Mouse (Mus musculus) E14TG2a.4 (cell line): Measurements from ENCODE around the gene A1bg.

ENCODE experiments used
- H3K27me3 ChIP-seq: 2 replicates; pipeline ENCODE4 v1.6.1; 2014; ENCODE audit warnings: low read length, control low read depth; ENCODE audit not compliant: insufficient read depth
- H3K36me3 ChIP-seq: 2 replicates; pipeline ENCODE4 v1.6.1; 2014; ENCODE audit warnings: low read length, control low read depth; ENCODE audit not compliant: insufficient read depth
- H3K4me1 ChIP-seq: replicated peaks from 2 replicates; pipeline ENCODE4 v1.6.1; 2014; ENCODE audit warnings: low read depth, low read length, control low read depth
- H3K4me3 ChIP-seq: replicated peaks from 2 replicates; pipeline ENCODE4 v1.5.1; 2014; ENCODE audit warnings: mild to moderate bottlenecking, low read length
- H3K9me3 ChIP-seq: 2 replicates; pipeline ENCODE4 v1.6.1; 2014; ENCODE audit warnings: low read length, control low read depth
- CTCF ChIP-seq: conservative IDR thresholded peaks from 2 replicates; pipeline ENCODE4 v1.5.1; 2014; ENCODE audit warnings: low read length
- NANOG ChIP-seq: IDR thresholded peaks from 2 replicates; pipeline ENCODE4 v1.6.1; 2014; ENCODE audit warnings: borderline replicate concordance, low read length, mixed read lengths
- POU5F1 ChIP-seq: IDR thresholded peaks from 2 replicates; pipeline ENCODE4 v1.6.1; 2014; ENCODE audit warnings: low read length, borderline replicate concordance

The A1bg gene

GRCm38 (mm10) chr15:60922912-60923311 lies at the start of gene A1bg:
Gene A1bg, minus strand, starts transcription at chr15:60923012.
- no peak within 1 kb of the TSS for H3K4me3 ChIP-seq
- H3K9me3 ChIP-seq = peaks cover 6% of the 10 kb centered on the region; the same call in 1 of the 2 replicates
- TF ChIP-seq POU5F1 = no peak
- no peak for TF ChIP-seq CTCF
- TF ChIP-seq NANOG = no peak
- H3K36me3 ChIP-seq = no peaks in the 10 kb centered on the region
- no peaks in the 10 kb centered on the region for H3K4me1 ChIP-seq
- H3K27me3 ChIP-seq = peaks cover 14% of the 10 kb centered on the region; the same call in 1 of the 2 replicates

- Histone ChIP-seq H3K36me3 (no peaks in the 10 kb centered on the region), H3K27me3 (no peaks in the 10 kb centered on the region), H3K9me3 (peaks cover 7% of the 10 kb centered on the region; the same call in 1 of the 2 replicates), H3K4me1 (no peaks in the 10 kb centered on the region), H3K4me3 (no peak overlapping the region)
- no peak for TF ChIP-seq NANOG
- TF ChIP-seq POU5F1 = no peak
Measured at GRCm38 (mm10) chr15:60968549-60968861, 45.7 kb upstream of the A1bg start.

- no peaks in the 10 kb centered on the region for H3K4me1 ChIP-seq
- no peak overlapping the region for H3K4me3 ChIP-seq
- H3K9me3 ChIP-seq = peaks cover 7% of the 10 kb centered on the region; the same call in 1 of the 2 replicates
- no peak for TF ChIP-seq NANOG
- no peak for TF ChIP-seq CTCF
- no peak for TF ChIP-seq POU5F1
- H3K36me3 ChIP-seq = no peaks in the 10 kb centered on the region
- H3K27me3 ChIP-seq = no peaks in the 10 kb centered on the region
Measured at GRCm38 (mm10) chr15:60967841-60968548, 45.2 kb upstream of the A1bg start.

GRCm38 (mm10) chr15:60925686-60926085 lies 2.9 kb upstream of the A1bg start:
- peaks cover 4% of the 10 kb centered on the region; the same call in 1 of the 2 replicates for H3K27me3 ChIP-seq

DNA sequence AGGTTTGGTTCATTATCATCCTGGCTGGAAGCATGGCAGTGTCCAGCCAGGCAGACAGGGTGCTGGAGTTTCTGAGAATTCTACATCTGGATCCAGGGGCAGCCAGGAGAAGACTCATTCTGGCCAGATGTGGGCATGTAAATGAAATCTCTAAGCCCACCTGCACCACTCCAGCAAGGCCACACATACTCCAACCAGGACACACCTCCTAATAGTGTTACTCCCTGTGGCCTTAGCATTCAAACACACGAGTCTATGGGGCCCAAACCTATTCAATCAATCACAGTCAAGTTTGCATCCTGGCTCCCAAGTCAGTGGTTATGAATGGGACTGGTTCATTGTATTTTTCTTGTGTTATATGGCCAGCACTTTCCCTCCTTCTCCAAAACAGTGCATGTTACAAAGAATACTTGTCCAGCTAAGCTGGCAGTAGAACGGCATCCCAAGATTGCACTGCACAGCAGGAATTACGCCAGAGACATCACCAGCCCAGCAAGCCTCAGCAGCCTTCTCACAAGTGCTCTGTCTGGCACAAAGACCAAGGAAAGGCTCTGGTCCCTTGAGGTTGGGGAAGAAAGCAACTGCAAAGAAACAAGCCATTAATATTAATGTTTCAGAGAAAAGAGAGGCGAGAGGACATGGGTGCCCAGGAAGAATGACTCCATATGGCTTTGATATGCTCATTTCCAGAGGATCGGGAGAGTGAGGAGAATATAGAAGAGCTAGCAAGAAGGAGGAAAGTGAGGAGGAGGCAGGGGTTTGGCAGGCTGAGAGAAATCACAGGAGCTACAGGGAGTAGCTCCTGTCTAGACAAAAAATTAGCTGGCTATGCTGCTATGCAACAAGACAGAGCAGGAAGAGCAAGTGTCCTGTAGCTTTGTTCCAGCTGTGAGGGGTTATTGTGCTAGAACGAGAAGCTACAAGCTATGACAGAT lies 18.8 kb downstream of the A1bg start:
- Histone ChIP-seq H3K36me3 (no peaks in the 10 kb centered on the region), H3K4me1 (no peaks in the 10 kb centered on the region), H3K9me3 (no peaks in the 10 kb centered on the region), H3K27me3 (no peaks in the 10 kb centered on the region), H3K4me3 (no peak overlapping the region)
- TF ChIP-seq NANOG (no peak), CTCF (no peak), POU5F1 (no peak)

More at GRCm38 (mm10) chr15:60925686-60926085, 2.9 kb upstream of the A1bg start:
- Histone ChIP-seq H3K36me3 (no peaks in the 10 kb centered on the region), H3K4me3 (no peak overlapping the region), H3K4me1 (no peaks in the 10 kb centered on the region), H3K9me3 (no peaks in the 10 kb centered on the region)
- TF ChIP-seq NANOG (no peak), POU5F1 (no peak), CTCF (no peak)

DNA sequence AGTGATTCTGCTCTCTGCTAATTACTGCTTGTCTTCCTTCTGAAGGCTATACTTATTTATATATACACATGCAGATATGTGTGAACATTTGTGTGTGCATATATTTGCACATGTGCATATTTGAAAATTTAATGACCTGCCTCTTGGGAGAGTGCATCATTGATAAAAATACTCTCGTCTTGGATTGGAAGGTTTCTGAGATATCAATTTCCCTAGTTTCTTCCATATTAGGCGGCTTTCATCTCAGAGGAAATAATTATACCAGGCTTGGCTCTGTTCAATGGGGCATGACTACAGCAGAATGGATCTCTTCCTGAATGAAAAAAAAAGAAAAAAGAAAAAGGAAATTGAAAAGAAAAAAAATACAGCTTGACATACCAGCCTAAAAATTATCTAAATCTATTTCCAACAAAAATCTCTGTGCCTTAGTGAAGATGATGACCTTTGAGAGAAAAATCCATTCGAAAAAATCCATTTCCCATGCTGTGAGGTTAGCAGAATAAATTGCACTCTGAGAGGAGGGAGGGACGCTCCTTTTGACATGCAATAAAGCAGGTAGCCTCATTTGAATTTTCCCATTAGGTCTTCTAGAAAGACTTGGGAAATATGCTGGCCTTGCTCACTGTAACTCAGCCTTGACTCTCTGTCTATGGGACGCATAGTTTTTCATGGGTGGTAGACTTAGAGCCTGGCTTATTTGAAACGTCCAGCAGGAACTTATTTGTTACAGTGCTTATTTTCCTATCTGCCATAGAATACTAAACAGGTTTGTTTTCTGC lies 24.4 kb downstream of the A1bg start:
- Histone ChIP-seq H3K4me3 (no peak overlapping the region), H3K27me3 (no peaks in the 10 kb centered on the region), H3K36me3 (no peaks in the 10 kb centered on the region), H3K9me3 (no peaks in the 10 kb centered on the region), H3K4me1 (peaks cover 15% of the 10 kb centered on the region)
- TF ChIP-seq CTCF (no peak), NANOG (no peak), POU5F1 (no peak)

GRCm38 (mm10) chr15:60896040-60896439 lies 26.8 kb downstream of the A1bg start:
- Histone ChIP-seq H3K9me3 (no peaks in the 10 kb centered on the region), H3K36me3 (no peaks in the 10 kb centered on the region), H3K27me3 (no peaks in the 10 kb centered on the region), H3K4me1 (peaks cover 15% of the 10 kb centered on the region), H3K4me3 (no peak overlapping the region)
- TF ChIP-seq NANOG (no peak), CTCF (no peak), POU5F1 (no peak)

DNA sequence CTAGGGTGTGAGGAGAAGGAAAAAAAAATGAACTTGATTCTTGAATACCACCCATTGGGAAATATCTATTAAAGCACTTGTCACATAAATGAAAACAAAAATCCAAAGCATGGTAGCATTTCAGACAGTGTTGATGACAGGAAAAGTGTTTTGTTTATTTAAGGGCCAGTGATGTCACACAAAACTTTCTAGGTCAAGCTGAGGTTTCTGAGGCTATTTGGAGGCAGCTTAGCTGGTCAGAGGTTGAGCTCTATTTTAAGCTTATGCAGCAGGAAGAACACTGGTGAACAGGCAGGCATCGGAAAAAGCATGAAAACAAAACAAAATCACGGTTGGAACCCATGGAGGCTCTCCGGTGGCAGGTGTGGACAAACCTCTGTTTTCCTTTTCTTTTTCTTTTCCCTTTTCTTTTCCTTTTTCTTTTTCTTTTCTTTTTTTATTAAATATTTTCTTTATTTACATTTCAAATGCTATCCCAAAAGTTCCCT lies 29.8 kb downstream of the A1bg start:
- no peaks in the 10 kb centered on the region for H3K9me3 ChIP-seq
- H3K36me3 ChIP-seq = no peaks in the 10 kb centered on the region
- H3K27me3 ChIP-seq = no peaks in the 10 kb centered on the region
- H3K4me3 ChIP-seq = no peak overlapping the region
- H3K4me1 ChIP-seq = peaks cover 9% of the 10 kb centered on the region
- no peak for TF ChIP-seq POU5F1
- no peak for TF ChIP-seq NANOG
- no peak for TF ChIP-seq CTCF
